Comparison of ENCODE assay signal across 14 mouse cellular contexts in the genomic region with DNA sequence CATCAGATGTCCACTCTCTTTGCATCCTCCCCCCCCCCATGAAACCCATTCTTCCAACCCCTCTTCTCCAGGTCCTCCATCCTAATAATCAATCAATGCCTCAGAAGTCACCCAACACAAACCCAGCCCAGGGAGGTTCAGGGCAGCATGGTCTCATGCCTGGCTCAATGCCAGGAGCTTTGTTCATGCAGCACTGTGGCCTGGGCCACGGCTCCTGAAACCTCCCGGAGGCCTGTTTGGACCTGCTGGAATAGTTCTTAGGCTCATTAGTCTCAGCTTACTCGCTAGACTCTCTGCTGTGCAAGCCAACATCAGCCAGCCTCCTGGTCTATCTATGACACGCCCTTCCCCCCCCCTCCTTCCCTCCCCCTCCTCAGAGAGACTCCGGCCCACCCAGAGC. TPM values are rescaled to one million over a fixed set of nuclear protein-coding genes. Genes with fewer than 3 reads are reported as not detected.
DNase-seq lines count a peak whose midpoint lies in the region; ATAC-seq lines count a peak whose summit lies in the region.
"Had no signal": no experiment of that assay in that cellular context is flagged by ENCODE, and none has a peak within 500 bp of the region (broad histone marks: within the 10 kb centered on the region; RNA-seq: fewer than 3 reads in every experiment).

No protein-coding gene starts in this region.

- no peak overlapping the region for H3K4me2 ChIP-seq in embryonic facial prominence, embryonic 11.5 days (ENCODE audit: low read depth, low read length)
- H3K4me2 ChIP-seq in forebrain, embryonic 16.5 days (ENCODE audit: low read length), result no peak overlapping the region
- H3K4me2 ChIP-seq: neural tube, embryonic 15.5 days had no signal

- H3K9ac ChIP-seq in embryonic facial prominence, embryonic 11.5 days (replicated peaks; ENCODE audit: low read length), result no peak overlapping the region
- no peak overlapping the region for H3K9ac ChIP-seq in forebrain, embryonic 16.5 days (replicated peaks; ENCODE audit: low read depth, low read length)
- H3K9ac ChIP-seq: forebrain, postnatal 0 days; neural tube, embryonic 15.5 days had no signal

- no peaks in the 10 kb centered on the region for H3K36me3 ChIP-seq in embryonic facial prominence, embryonic 11.5 days (replicated peaks; ENCODE audit: control insufficient read depth, insufficient read depth, low read depth, low read length)
- no peaks in the 10 kb centered on the region for H3K36me3 ChIP-seq in embryonic facial prominence, embryonic 10.5 days (replicated peaks)
- H3K36me3 ChIP-seq in forebrain, embryonic 16.5 days (ENCODE audit: control insufficient read depth, insufficient read depth), result no peaks in the 10 kb centered on the region
- H3K36me3 ChIP-seq: neural tube, embryonic 15.5 days had no signal

- no peaks in the 10 kb centered on the region for H3K4me1 ChIP-seq in embryonic facial prominence, embryonic 11.5 days (ENCODE audit: control insufficient read depth, insufficient read depth, low read length)
- peaks cover 14% of the 10 kb centered on the region for H3K4me1 ChIP-seq in embryonic facial prominence, embryonic 10.5 days
- H3K4me1 ChIP-seq in forebrain, embryonic 16.5 days (replicated peaks; ENCODE audit: control insufficient read depth, insufficient read depth, low read length), result peaks cover 2% of the 10 kb centered on the region; the same call in 1 of the 2 replicates

- no peaks in the 10 kb centered on the region for H3K27me3 ChIP-seq in embryonic facial prominence, embryonic 11.5 days (ENCODE audit: control insufficient read depth, insufficient read depth, low read length)
- H3K27me3 ChIP-seq in embryonic facial prominence, embryonic 10.5 days (replicated peaks; ENCODE audit: low read depth, poor library complexity, severe bottlenecking), result no peaks in the 10 kb centered on the region
- no peaks in the 10 kb centered on the region for H3K27me3 ChIP-seq in forebrain, embryonic 16.5 days (replicated peaks; ENCODE audit: control insufficient read depth, insufficient read depth, low read length)
- H3K27me3 ChIP-seq: neural tube, embryonic 15.5 days had no signal

- ATAC-seq in embryonic facial prominence, embryonic 11.5 days (replicated peaks; ENCODE audit: insufficient number of reproducible peaks, low FRiP score, low TSS enrichment, low read depth), result peak; percentile 37; the same call in 1 of the 2 replicates
- ATAC-seq in forebrain, embryonic 16.5 days, result no peak
- ATAC-seq: forebrain, postnatal 0 days; hindbrain, embryonic 16.5 days had no signal

- H3K4me3 ChIP-seq in embryonic facial prominence, embryonic 11.5 days (ENCODE audit: low read depth, low read length), result no peak overlapping the region
- H3K4me3 ChIP-seq in embryonic facial prominence, embryonic 10.5 days, result no peak overlapping the region
- H3K4me3 ChIP-seq in forebrain, embryonic 16.5 days (replicated peaks; ENCODE audit: low read length), result no peak overlapping the region
- H3K4me3 ChIP-seq: neural tube, embryonic 15.5 days had no signal

- no peak overlapping the region for H3K27ac ChIP-seq in embryonic facial prominence, embryonic 11.5 days (replicated peaks; ENCODE audit: low read depth, low read length)
- no peak overlapping the region for H3K27ac ChIP-seq in embryonic facial prominence, embryonic 10.5 days (replicated peaks)
- H3K27ac ChIP-seq in forebrain, embryonic 16.5 days (ENCODE audit: low read length), result no peak overlapping the region
- H3K27ac ChIP-seq: neural tube, embryonic 15.5 days had no signal

- no peaks in the 10 kb centered on the region for H3K9me3 ChIP-seq in embryonic facial prominence, embryonic 11.5 days (replicated peaks; ENCODE audit: control insufficient read depth, low read length)
- H3K9me3 ChIP-seq in embryonic facial prominence, embryonic 10.5 days, result no peaks in the 10 kb centered on the region
- H3K9me3 ChIP-seq in forebrain, embryonic 16.5 days (ENCODE audit: control insufficient read depth, low read length), result no peaks in the 10 kb centered on the region
- H3K9me3 ChIP-seq: neural tube, embryonic 15.5 days had no signal

- DNase-seq in embryonic facial prominence, embryonic 11.5 days (ENCODE audit: low spot score), result no peak
- no peak for DNase-seq in embryonic facial prominence, embryonic 10.5 days (ENCODE audit: low spot score)
- DNase-seq in urinary bladder, postnatal 14 days (ENCODE audit: low spot score), result peak; percentile 74
- no peak for DNase-seq in urinary bladder, adult 2 months (ENCODE audit: low spot score)
- DNase-seq in kidney, postnatal 36 days, result peak; percentile 59
- no peak for DNase-seq in adrenal gland, postnatal 14 days
- DNase-seq in layer of hippocampus, postnatal 25 days (ENCODE audit: extremely low spot score in 1 of 2, low spot score in 1 of 2), result no peak
- DNase-seq: adrenal gland, adult 2 months; forebrain, postnatal 0 days; gastrocnemius, postnatal 25 days; right cerebral cortex, postnatal 14 days had no signal

- WGBS in embryonic facial prominence, embryonic 11.5 days, result 57% methylated on average over 5 of the region's 5 CpGs
- 75% methylated on average over 5 of the region's 5 CpGs for WGBS in embryonic facial prominence, embryonic 10.5 days
- 59% methylated on average over 5 of the region's 5 CpGs for WGBS in forebrain, embryonic 16.5 days

RNA-seq across cellular contexts. Expression of gene Plekhg3, which starts 27.7 kb away (rescaled TPM):
- 2.0 and 2.1 TPM in 2 replicates for polyA plus RNA-seq in embryonic facial prominence, embryonic 11.5 days (2014; fragmentation: Nextera tagmentation; extraction: Ambion mirVana)
- 3.3 and 3.9 TPM in 2 replicates for polyA plus RNA-seq in embryonic facial prominence, embryonic 10.5 days (2016; fragmentation: Nextera tagmentation; extraction: Ambion mirVana)
- polyA plus RNA-seq in urinary bladder, adult 2 months (2012; rRNA removed), result 56.5 and 62.8 TPM in 2 replicates
- polyA plus RNA-seq in forebrain, embryonic 16.5 days (2015; fragmentation: Nextera tagmentation; extraction: Ambion mirVana), result 1.0 and 1.3 TPM in 2 replicates
- total RNA-seq in adrenal gland, postnatal 14 days (2021), result 16.7 and 19.4 TPM in 2 replicates
- total RNA-seq in layer of hippocampus, postnatal 25 days (2021), result 10 to 100 TPM; 23.2 to 27.5 TPM

Comparison
In these comparisons a context has a peak if more than half of its experiments do, and no peak if none do; other contexts are left out.
1. DNase-seq: peak in urinary bladder, postnatal 14 days (single experiment) and kidney, postnatal 36 days (2 of 2); none in embryonic facial prominence, embryonic 11.5 days (single experiment), embryonic facial prominence, embryonic 10.5 days (single experiment), urinary bladder, adult 2 months (single experiment), adrenal gland, postnatal 14 days (single experiment) and layer of hippocampus, postnatal 25 days (0 of 2).
2. RNA of gene Plekhg3, which starts 27.7 kb away (polyA plus RNA-seq): 56.5 to 62.8 TPM in urinary bladder, adult 2 months; 3.3 to 3.9 TPM in embryonic facial prominence, embryonic 10.5 days, 2.0 to 2.1 TPM in embryonic facial prominence, embryonic 11.5 days and 1.0 to 1.3 TPM in forebrain, embryonic 16.5 days; every median in the first group is over 10 times any median in the second.